Mouse (Mus musculus) E14TG2a.4 (cell line): ENCODE data around the gene Snrk.

Source experiments
- CTCF ChIP-seq: conservative IDR thresholded peaks from 2 replicates; pipeline ENCODE4 v1.5.1; 2014; ENCODE audit warnings: low read length
- NANOG ChIP-seq: IDR thresholded peaks from 2 replicates; pipeline ENCODE4 v1.6.1; 2014; ENCODE audit warnings: borderline replicate concordance, low read length, mixed read lengths

DNA sequence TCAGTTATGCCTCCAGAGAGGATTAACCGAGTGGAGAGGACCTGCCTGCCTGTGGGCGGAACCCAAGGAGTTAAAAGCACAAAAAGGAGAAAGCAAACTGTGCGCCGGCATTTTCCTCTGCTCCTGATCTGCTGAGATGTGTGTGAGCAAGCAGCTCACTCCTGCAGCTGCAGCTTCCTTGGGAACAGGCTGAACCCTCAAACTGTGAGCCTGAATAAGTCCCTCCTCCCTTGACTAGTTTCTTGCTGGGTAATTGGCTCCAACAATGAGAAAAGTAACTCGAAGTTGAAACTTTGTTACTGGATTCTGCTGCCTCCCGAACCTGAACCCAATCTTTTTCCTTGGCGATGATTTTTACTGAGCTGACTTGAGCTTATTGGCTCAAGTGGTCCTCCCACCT, 25.9 kb upstream of the Snrk start:
- TF ChIP-seq CTCF (no peak), NANOG (no peak)
